Mouse (Mus musculus): Measurements from ENCODE around the gene Dupd1. TPM values are rescaled to one million over a fixed set of nuclear protein-coding genes. Genes with fewer than 3 reads are reported as not detected.
"Not testable (repeated sequence)": the region's sequence is repeated elsewhere in the genome, so short reads cannot be mapped to it uniquely, and the experiment has no call there.

The Dupd1 gene
- total RNA-seq, 2 experiments from 2014 or later = not detected

GRCm38 (mm10) chr14:21679631-21680201, 34.7 kb downstream of the Dupd1 start:
- ATAC-seq (replicated peaks; ENCODE audit: poor library complexity) = peak; percentile 9; the same call in 1 of the 2 replicates

GRCm38 (mm10) chr14:21678509-21679285, 35.7 kb downstream of the Dupd1 start:
- ATAC-seq (replicated peaks; ENCODE audit: poor library complexity) = peak; percentile 79

GRCm38 (mm10) chr14:21676223-21676622, 38.2 kb downstream of the Dupd1 start:
- no peak for ATAC-seq (replicated peaks; ENCODE audit: poor library complexity)

GRCm38 (mm10) chr14:21674471-21674870, 39.9 kb downstream of the Dupd1 start:
- ATAC-seq (replicated peaks; ENCODE audit: poor library complexity) = no peak

- no peak for ATAC-seq (replicated peaks; ENCODE audit: poor library complexity)
These were observed 41.3 kb downstream of the Dupd1 start for GRCm38 (mm10) chr14:21673100-21673499.

- not testable (repeated sequence) for ATAC-seq (replicated peaks; ENCODE audit: poor library complexity)
These were observed 43.9 kb downstream of the Dupd1 start for GRCm38 (mm10) chr14:21670422-21671006.

- no peak for ATAC-seq (replicated peaks; ENCODE audit: poor library complexity)
These were observed 44.5 kb downstream of the Dupd1 start for GRCm38 (mm10) chr14:21669633-21670421.

- no peak for ATAC-seq (replicated peaks; ENCODE audit: poor library complexity)
These were observed 45.2 kb downstream of the Dupd1 start for GRCm38 (mm10) chr14:21669218-21669617.

GRCm38 (mm10) chr14:21662465-21663142, 51.8 kb downstream of the Dupd1 start:
- ATAC-seq (replicated peaks; ENCODE audit: poor library complexity) = peak; percentile 86

- ATAC-seq (replicated peaks; ENCODE audit: poor library complexity) = peak; percentile 91
These were observed 54.7 kb downstream of the Dupd1 start for GRCm38 (mm10) chr14:21659652-21660051.

GRCm38 (mm10) chr14:21659155-21659554, 55.2 kb downstream of the Dupd1 start:
- no peak for ATAC-seq (replicated peaks; ENCODE audit: poor library complexity)

GRCm38 (mm10) chr14:21653813-21654212, 60.6 kb downstream of the Dupd1 start:
- ATAC-seq (replicated peaks; ENCODE audit: poor library complexity) = peak; percentile 90

- ATAC-seq (replicated peaks; ENCODE audit: poor library complexity) = no peak
These were observed 73.5 kb downstream of the Dupd1 start for GRCm38 (mm10) chr14:21640806-21641435.

GRCm38 (mm10) chr14:21636548-21636947, 77.8 kb downstream of the Dupd1 start:
- no peak for ATAC-seq (replicated peaks; ENCODE audit: poor library complexity)

- ATAC-seq (replicated peaks; ENCODE audit: poor library complexity) = no peak
These were observed 82.6 kb downstream of the Dupd1 start for GRCm38 (mm10) chr14:21631665-21632200.

Other genes starting within 250 kb of the Dupd1 start
- 13.5 and 16.0 TPM in 2 replicates for gene Kat6b, start 233.1 kb downstream of the Dupd1 start, total RNA-seq (2015)
- gene Kat6b, start 233.1 kb downstream of the Dupd1 start, total RNA-seq (2017) = 5.1 and 9.2 TPM in 2 replicates
- gene Samd8, start 36.0 kb upstream of the Dupd1 start, total RNA-seq (2015) = 6.2 and 10.3 TPM in 2 replicates
- 4.4 and 8.7 TPM in 2 replicates for gene Samd8, start 36.0 kb upstream of the Dupd1 start, total RNA-seq (2017)
- not detected in 2 replicates for gene Dusp13, start 36.6 kb upstream of the Dupd1 start, total RNA-seq (2015)
- gene Dusp13, start 36.6 kb upstream of the Dupd1 start, total RNA-seq (2017) = not detected in 2 replicates
- gene Vdac2, start 110.7 kb upstream of the Dupd1 start, total RNA-seq (2015) = 468 and 477 TPM in 2 replicates
- gene Vdac2, start 110.7 kb upstream of the Dupd1 start, total RNA-seq (2017) = 395 and 402 TPM in 2 replicates
- 40.7 and 50.8 TPM in 2 replicates for gene Comtd1, start 134.4 kb upstream of the Dupd1 start, total RNA-seq (2015)
- 23.5 and 30.2 TPM in 2 replicates for gene Comtd1, start 134.4 kb upstream of the Dupd1 start, total RNA-seq (2017)

Data from megakaryocyte progenitor cell, adult 5-6 weeks (primary cell).